Mouse (Mus musculus) left cerebral cortex, postnatal 10 days (tissue): ENCODE measurements around the gene Aldh1a1. TPM values are rescaled to one million over a fixed set of nuclear protein-coding genes. Genes with fewer than 3 reads are reported as not detected.
"Not testable (repeated sequence)": the region's sequence is repeated elsewhere in the genome, so short reads cannot be mapped to it uniquely, and the experiment has no call there.

ENCODE experiments used
- DNase-seq, 2 experiments: peaks; one replicate each; pipeline ENCODE4 v3.0.0; 2021 to 2022; ENCODE audit warnings: low spot score in 2 of 2, mixed read lengths in 1 of 2; ENCODE audit errors: extremely low spot score in 1 of 2
- intact Hi-C: fragments of 180-260 bp; cut with DNase I; formaldehyde crosslinking; loops from one replicate; pipeline ENCODE4 v1.15.1; 2025
- total RNA-seq, 2 experiments: library from RNA; stranded (reverse); gene quantifications; 2 replicates each; pipeline ENCODE4 v1.2.3; 2021

Gene Aldh1a1
- 10 to 100 TPM; 18.0 to 23.1 TPM for total RNA-seq

GRCm38 (mm10) chr19:20492491-20492890, at the start of gene Aldh1a1:
Aldh1a1 (plus strand) TSS chr19:20492715.
- intact Hi-C loops = no loop called here
- peak in 1 of 2 experiments; percentile 20 for DNase-seq

GRCm38 (mm10) chr19:20447807-20448206, 44.7 kb upstream of the Aldh1a1 start:
- intact Hi-C loops = loop anchor here (10.0 kb wide), 1 partner anchor 317 kb away; no protein-coding TSS in a partner anchor
- DNase-seq = no peak

DNA sequence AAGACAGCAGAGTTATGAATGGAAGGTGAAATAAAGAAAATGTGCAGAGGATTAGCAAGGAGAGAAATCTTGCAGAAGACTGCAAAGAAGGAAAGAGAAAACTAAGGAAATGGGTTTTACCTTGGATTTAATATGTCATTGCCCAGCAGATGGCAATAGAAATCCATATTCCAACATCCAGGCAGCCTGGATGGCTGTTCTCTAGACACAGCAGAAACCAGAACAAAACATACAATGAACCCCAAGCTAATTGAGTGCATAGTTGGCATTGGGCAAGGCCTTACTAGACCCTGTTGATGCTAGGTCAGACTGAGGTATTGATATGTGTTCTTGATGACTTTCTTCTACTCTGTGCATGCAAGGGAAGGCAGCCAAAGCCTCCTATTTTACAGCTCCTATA, 43.0 kb upstream of the Aldh1a1 start:
- peak in 1 of 2 experiments; percentile 22 for DNase-seq
- intact Hi-C loops = loop anchor here (10.0 kb wide), 1 partner anchor 315 kb away; no protein-coding TSS in a partner anchor

GRCm38 (mm10) chr19:20451045-20451444, 41.5 kb upstream of the Aldh1a1 start:
- intact Hi-C loops = loop anchor here (5.0 kb wide), 1 partner anchor 271 kb away; no protein-coding TSS in a partner anchor

DNA sequence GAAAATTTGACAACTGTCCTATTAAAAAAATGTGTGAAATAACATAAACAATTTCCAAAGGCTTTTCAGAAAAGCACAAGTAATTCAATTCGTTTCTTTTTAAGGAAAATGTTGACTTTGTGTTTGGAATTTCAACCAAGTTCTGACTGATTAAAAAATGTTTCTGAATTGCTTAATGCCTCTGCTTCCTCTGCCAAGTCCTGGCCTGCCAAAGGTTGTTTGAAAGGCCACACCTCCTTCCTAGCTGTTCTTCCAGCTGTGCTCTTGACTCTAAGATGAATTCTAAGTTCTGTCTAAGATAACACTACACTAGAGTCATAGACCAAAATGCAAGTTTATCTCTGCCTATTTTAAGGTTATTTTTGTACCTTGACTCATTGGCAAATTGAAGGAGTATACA, 8.0 kb upstream of the Aldh1a1 start:
- intact Hi-C loops = no loop called here

More at GRCm38 (mm10) chr19:20451045-20451444, 41.5 kb upstream of the Aldh1a1 start:
- no peak for DNase-seq

GRCm38 (mm10) chr19:20491950-20492349, 565 bp upstream of the Aldh1a1 start:
- intact Hi-C loops = no loop called here
- DNase-seq = peak in 1 of 2 experiments; percentile 13

More for the DNA sequence above, 8.0 kb upstream of the Aldh1a1 start:
- DNase-seq = no peak

DNA sequence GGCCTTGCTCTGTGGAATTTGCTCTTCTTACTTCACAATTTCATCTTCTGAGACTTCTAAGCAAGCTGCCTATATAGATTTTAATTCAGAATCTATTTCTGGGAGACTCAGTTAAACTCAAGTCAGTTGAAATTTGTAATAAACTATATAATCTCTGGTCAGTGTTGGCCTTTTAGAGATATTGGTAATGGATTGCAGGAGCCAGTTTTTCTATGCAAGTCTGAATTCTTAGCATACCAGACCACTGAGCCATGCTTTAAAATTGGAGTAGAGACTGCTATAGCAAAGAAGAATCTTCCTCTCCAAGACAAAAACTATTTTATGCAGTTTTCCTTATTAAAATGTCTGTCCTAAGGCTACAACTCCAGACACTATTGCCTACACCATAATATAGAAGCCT, 4.0 kb downstream of the Aldh1a1 start:
- no peak for DNase-seq
- intact Hi-C loops = no loop called here

- no peak for DNase-seq
- intact Hi-C loops = no loop called here
These were observed 12.8 kb downstream of the Aldh1a1 start for GRCm38 (mm10) chr19:20505359-20505758.

DNA sequence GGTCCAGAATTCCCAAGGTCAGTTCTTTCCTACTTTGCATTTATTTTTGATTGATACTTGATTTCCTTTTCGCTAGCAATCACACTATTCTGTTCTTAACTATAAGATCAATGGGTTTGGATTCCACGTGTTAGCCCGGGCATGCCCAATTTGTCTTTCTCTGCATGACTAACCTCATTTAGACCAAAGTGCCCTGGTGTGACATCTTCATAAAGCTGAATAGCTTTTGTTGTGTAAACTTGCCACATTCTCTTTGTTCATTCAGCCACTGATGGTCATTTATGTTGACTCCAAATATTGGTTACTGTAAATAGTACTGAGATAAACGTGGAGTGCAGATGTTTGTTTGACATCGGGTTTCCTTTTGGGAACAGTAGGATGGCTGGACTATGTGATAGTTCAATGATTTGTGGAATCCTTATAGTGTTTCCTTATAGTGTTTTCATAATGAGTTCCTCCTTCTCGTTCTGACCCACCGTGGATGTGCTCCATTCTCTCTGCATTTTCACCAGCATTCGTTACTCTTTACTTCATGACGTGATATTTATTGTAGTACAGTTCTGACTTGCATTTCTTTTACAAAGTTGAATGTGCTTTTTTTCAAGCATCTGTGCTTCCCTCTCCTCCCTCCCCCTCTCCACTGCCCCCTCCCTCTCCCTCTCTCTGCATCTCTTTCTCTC, 14.6 kb downstream of the Aldh1a1 start:
- DNase-seq = no peak

GRCm38 (mm10) chr19:20508609-20509008, 16.1 kb downstream of the Aldh1a1 start:
- no peak for DNase-seq

More for the DNA sequence above, 14.6 kb downstream of the Aldh1a1 start:
- intact Hi-C loops = no loop called here

GRCm38 (mm10) chr19:20511971-20512370, 19.5 kb downstream of the Aldh1a1 start:
- intact Hi-C loops = no loop called here
- DNase-seq = no peak

More at GRCm38 (mm10) chr19:20508609-20509008, 16.1 kb downstream of the Aldh1a1 start:
- intact Hi-C loops = no loop called here

GRCm38 (mm10) chr19:20513181-20513580, 20.7 kb downstream of the Aldh1a1 start:
- intact Hi-C loops = no loop called here
- DNase-seq = no peak

- intact Hi-C loops = no loop called here
These were observed 21.3 kb downstream of the Aldh1a1 start for GRCm38 (mm10) chr19:20513688-20514361.

DNA sequence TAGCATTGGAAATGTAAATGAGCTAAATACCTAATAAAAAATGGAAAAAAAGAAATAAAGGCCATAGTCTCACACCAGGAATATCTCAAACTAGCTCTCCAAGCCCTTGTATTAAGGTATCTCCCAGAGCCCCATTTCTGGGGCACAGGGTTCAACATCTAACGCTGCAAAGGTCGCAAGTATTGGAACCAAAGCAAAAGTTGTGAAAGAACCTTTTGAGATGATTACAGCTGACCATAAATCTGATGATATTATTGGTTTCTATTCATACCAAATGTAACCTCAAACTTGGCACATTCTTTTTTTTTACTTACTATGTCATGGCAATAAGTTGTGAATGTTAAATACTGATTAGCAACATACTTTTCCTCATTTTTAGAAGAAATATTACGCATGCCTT, 24.0 kb downstream of the Aldh1a1 start:
- no peak for DNase-seq
- intact Hi-C loops = no loop called here

More at GRCm38 (mm10) chr19:20513688-20514361, 21.3 kb downstream of the Aldh1a1 start:
- no peak for DNase-seq

GRCm38 (mm10) chr19:20529156-20529555, 36.6 kb downstream of the Aldh1a1 start:
- intact Hi-C loops = not testable (repeated sequence)

DNA sequence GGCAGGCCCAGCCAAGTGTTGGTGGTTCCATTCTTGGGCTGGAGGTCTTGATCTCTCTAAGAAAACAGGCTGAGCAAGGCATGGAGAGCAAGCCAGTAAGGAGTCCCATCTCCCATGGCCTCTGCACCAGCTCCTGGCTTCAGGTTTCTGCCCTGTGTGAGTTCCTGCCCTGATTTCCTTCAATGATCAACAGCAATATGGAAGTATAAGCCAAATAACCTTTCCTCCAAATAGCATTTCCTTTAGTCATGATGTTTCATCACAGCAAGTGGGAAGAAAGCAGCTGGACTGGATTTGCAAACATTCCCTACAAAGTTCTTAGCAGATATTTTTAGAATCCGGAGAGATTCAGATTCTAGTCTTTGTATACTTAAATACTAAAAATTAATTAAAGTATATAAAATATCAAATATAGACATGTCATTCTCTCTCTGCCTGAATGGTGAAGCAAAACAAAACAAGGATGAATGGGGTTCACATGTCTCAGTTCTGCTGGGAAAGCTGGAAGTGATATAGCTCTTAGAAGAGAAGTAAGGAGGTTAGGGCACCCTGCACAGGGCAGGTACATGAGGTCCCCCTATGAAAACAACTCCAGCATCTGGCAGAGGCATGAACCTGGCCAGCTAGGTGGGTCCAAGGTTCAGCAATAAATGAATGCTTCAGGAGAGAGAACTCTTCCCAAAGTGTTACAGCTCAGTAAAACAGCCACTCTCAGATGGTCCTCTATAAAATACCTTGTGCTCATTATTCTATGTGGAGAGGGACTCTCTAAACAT, 37.6 kb downstream of the Aldh1a1 start:
- DNase-seq = no peak
- intact Hi-C loops = no loop called here

More at GRCm38 (mm10) chr19:20529156-20529555, 36.6 kb downstream of the Aldh1a1 start:
- DNase-seq = not testable (repeated sequence)

- intact Hi-C loops = no loop called here
- peak in 1 of 2 experiments; percentile 73 for DNase-seq
These were observed 44.0 kb downstream of the Aldh1a1 start for GRCm38 (mm10) chr19:20536538-20536937.

DNA sequence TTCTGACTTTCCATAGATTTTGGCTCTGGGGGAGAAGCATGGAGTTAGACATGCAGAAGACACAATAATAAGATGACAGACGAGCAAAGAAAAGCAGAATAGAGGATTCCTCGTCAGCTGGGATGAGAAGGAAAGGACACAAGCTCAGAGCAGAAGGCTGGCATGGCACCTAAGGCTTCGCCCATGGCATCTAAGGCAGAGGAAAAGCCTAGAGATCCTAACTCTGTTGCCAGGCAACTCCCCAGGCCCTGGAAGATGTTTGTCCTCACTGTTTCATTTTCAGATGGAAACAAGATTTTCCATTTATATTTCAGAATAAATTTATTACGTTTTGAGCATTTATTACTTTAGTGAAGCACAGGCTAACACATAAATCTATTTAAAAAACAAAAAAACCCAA, 48.5 kb downstream of the Aldh1a1 start:
- intact Hi-C loops = no loop called here
- no peak for DNase-seq

DNA sequence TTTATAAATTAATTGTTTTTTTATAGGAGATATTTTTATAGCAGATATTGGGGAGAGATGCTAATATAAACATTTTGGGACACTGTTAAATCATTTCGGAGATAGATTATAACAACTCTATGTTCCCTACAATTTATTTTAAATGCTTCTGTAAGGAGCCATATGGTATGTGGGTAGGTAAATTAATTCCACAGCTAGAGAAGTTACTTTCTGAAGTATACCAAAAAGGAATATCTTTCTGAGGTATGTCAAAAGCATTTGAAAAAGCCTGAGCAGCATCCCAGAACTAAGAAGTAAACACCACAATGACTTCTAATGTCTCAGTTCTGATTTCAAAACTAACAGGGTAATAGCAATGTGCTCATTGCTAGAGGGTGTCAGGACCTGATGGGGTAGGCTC, 49.4 kb downstream of the Aldh1a1 start:
- intact Hi-C loops = no loop called here
- no peak for DNase-seq
